Mouse (Mus musculus) right cerebral cortex, postnatal 25 days (tissue): ENCODE measurements at regions not wholly inside any gene's neighbourhood (a gene's known extent, or its start where the extent isn't known, plus 50 kb on each side); places are given as distances from the start of the nearest gene placed in this dataset.

Source experiments
- DNase-seq: peaks from one replicate; pipeline ENCODE4 v3.0.0; 2022

- peak; percentile 18 for DNase-seq
Measured at GRCm38 (mm10) chr9:101439856-101440255, 188.3 kb upstream of the Ppp2r3a start.

GRCm38 (mm10) chr9:101438564-101439180 lies 187.1 kb upstream of the Ppp2r3a start:
- no peak for DNase-seq

GRCm38 (mm10) chr9:101424974-101425670 lies 173.5 kb upstream of the Ppp2r3a start:
- no peak for DNase-seq

- peak; percentile 43 for DNase-seq
Measured at GRCm38 (mm10) chr9:101423041-101423440, 171.4 kb upstream of the Ppp2r3a start.

GRCm38 (mm10) chr9:101422006-101422405 lies 170.4 kb upstream of the Ppp2r3a start:
- DNase-seq = no peak

GRCm38 (mm10) chr9:101421136-101421535 lies 169.5 kb upstream of the Ppp2r3a start:
- no peak for DNase-seq

GRCm38 (mm10) chr9:101420181-101420580 lies 168.6 kb upstream of the Ppp2r3a start:
- DNase-seq = no peak

- DNase-seq = no peak
Measured at GRCm38 (mm10) chr9:101417660-101418059, 166.1 kb upstream of the Ppp2r3a start.

- DNase-seq = no peak
Measured at GRCm38 (mm10) chr9:101416321-101416720, 164.7 kb upstream of the Ppp2r3a start.

- DNase-seq = no peak
Measured at GRCm38 (mm10) chr9:101413071-101413633, 161.6 kb upstream of the Ppp2r3a start.

- DNase-seq = no peak
Measured at GRCm38 (mm10) chr9:101411951-101412350, 160.4 kb upstream of the Ppp2r3a start.

- DNase-seq = no peak
Measured at GRCm38 (mm10) chr9:101411532-101411880, 159.9 kb upstream of the Ppp2r3a start.

GRCm38 (mm10) chr9:101410783-101411531 lies 159.4 kb upstream of the Ppp2r3a start:
- no peak for DNase-seq

GRCm38 (mm10) chr9:101410348-101410747 lies 158.8 kb upstream of the Ppp2r3a start:
- DNase-seq = no peak

GRCm38 (mm10) chr9:101408116-101408515 lies 156.5 kb upstream of the Ppp2r3a start:
- no peak for DNase-seq

GRCm38 (mm10) chr9:101407141-101407540 lies 155.5 kb upstream of the Ppp2r3a start:
- DNase-seq = peak; percentile 70

- no peak for DNase-seq
Measured at GRCm38 (mm10) chr9:101404441-101405081, 153.0 kb upstream of the Ppp2r3a start.

GRCm38 (mm10) chr9:101404034-101404433 lies 152.4 kb upstream of the Ppp2r3a start:
- no peak for DNase-seq

GRCm38 (mm10) chr9:101402544-101403194 lies 151.1 kb upstream of the Ppp2r3a start:
- DNase-seq = no peak

GRCm38 (mm10) chr9:101401416-101401815 lies 149.8 kb upstream of the Ppp2r3a start:
- no peak for DNase-seq

GRCm38 (mm10) chr9:101398858-101399257 lies 147.3 kb upstream of the Ppp2r3a start:
- DNase-seq = no peak

- DNase-seq = no peak
Measured at GRCm38 (mm10) chr9:101369380-101369779, 117.8 kb upstream of the Ppp2r3a start.

GRCm38 (mm10) chr9:101356607-101357006 lies 105.0 kb upstream of the Ppp2r3a start:
- DNase-seq = no peak
